Mouse (Mus musculus) MEL-GATA-1-ER (cell line): ENCODE data around the gene Prkcg.
"Not testable (repeated sequence)": the region's sequence is repeated elsewhere in the genome, so short reads cannot be mapped to it uniquely, and the experiment has no call there.

Experiments
- DNase-seq: peaks from one replicate; pipeline ENCODE4 v3.0.0-alpha.2; 2012; ENCODE audit warnings: low read depth; ENCODE audit errors: extremely low read depth

Prkcg gene

DNA sequence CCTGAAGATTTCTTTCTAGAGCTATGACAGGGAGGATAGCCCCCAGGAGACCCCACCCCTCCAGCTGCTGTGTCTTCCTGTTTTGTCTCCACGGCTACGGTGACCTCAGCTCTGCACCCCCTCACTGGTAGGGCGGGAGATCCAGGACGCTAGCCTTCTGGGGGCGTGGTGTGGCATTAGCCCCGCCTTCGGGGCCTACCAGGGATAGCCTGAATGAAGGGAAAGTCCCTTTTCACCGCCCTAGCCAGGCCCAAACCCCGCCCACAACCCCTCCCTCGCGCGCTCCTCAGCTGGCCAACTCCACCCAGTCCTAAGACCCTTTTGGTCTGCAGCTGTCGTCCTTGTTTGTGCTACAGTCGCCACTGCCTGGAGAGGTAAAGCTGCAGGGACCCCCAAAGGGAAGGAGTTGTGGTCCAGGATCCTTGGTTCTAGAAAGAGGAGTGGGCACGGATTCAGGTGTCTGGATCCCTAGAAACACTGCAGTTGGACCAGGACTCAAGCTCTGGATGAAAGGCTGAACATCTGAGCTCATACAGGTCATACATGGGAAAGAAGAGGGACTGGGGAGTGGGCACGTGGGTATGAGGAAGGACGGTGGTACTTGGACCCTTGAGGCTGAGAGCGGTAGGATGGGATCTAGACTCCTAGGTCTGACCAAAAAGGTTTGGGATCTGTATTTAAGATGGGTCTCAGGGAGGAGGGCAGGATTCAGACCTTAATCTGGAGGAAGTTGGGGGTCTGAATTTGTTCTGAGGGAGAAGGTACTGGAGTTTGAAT is 1.5 kb downstream of the Prkcg start:
- peak; percentile 89 for DNase-seq

DNA sequence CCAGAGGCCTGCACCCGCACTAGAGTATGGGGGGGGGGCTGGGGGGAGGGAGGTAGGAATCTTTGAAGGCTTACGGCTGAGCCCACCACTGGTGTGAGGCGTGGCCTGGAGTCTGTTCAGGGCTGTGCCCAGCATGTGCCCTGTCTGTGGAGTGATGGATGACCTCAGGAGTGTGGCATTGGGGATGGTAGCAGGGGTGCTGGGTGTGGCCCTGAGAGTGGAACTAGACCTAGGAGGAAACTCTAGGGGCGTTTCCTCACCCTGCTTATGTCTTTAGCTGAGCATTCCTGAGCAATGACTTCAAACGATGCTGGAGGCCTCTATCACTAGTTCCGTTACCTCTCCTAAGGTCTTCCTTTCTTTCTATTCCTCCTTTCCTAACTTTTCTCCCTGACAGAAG is 2.2 kb downstream of the Prkcg start:
- no peak for DNase-seq

DNA sequence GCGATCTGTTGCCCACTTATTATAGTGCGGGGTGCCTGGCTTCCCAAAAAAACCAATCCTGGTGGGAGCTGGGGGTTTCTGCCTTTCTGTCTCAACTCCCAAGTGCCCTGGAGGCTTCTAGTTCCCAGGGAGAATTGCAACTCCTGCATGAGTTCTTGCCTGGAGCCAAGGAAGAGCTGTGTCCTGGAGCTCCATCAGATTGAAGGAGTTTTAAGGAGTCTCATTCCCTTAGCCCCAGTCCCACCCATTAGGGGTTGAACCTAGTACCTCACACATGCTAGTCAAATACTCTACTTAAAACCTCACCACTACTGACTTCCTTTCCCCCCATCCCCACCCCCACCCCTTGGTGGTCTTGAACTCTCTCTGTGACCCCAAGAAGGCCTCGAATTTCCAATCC is 2.8 kb downstream of the Prkcg start:
- DNase-seq: no peak

DNA sequence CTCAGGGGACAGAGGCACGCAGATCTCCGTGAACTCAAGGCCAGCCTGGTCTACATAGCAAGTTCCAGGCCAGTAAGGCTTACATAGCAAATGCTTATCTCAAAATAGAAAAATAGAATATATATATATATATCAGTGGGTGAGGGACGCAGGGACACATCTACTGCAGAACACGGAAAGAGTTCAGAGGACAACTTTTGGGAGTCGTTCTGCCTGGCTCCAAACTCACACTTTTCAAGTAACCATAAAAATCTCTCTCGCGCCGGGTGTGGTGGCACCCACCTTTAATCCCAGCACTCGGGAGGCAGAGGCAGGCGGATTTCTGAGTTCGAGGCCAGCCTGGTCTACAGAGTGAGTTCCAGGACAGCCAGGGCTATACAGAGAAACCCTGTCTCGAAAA is 3.3 kb downstream of the Prkcg start:
- DNase-seq: not testable (repeated sequence)

DNA sequence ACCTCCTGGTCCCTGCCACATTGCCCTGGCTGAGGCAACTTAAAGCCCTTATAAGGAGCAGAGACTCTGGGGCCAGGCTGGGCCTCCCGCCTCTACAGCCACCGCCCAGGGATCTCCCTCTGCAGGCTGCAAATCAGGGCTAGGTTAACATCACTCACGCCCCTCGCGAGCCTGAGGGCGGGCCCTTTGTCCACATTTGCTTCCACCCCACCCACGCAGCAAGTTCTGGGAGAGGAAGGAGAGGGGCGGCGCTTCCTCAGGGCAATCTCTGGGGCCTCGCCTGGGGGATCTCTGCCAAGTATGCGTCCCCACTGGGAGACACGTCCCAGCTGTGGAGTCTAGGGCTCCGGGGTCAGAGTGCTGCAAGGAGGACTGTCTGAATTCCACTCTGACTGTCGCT is 3.8 kb downstream of the Prkcg start:
- peak; percentile 77 for DNase-seq

DNA sequence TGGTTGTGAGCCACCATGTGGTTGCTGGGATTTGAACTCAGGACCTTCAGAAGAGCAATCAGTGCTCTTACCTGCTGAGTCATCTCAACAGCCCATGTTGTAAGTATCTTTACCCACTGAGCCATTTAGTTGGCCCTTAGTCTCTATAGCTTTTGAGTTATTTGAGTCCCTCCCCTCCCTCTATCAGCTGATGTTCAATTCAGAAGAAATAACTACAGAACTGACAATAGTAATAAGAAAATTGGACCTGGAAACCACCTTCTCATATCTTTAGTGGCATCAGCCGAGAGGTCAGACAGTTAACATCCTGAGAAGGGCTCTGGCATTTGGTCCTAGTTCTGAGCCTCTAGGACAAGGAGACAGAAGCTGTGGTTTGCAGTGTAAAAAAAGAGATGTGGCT is 5.8 kb downstream of the Prkcg start:
- no peak for DNase-seq

DNA sequence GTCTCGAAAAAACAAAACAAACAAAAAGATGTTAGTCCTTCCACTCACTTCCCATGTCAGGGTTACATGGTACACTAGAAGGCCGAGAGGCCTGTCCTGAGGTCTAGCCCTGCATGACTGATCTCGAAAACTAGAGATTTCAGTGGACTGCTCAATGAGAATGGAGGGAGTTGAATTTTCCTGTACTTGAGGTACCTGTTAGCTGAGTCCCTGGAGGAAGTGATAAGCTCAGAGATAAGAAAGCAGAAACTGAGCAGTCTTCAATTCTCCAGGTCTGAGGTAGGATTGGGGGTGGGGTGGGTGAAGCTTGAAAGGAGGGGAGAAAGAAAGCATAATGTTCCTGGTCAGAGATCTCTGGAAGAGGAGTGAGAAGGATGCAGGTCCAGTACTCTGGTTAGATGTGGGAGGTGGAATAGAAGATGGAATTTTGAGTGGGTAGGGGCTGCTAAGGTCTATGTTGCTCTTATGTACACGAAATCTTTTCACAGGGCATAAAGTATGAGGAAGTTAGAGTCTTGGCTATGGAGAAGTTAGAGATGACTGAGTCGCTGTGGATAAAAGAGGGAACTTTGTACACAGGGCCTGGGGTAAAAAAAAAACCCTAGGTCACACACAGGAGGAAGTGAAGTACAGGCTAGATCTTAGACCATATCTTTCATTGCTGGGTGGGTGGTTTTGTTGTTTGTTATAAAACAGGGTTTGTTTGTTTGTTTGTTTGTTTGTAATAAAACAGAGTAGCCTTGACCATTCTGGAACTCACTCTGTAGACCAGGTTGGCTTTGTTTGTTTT is 6.5 kb downstream of the Prkcg start:
- DNase-seq: peak; percentile 89

DNA sequence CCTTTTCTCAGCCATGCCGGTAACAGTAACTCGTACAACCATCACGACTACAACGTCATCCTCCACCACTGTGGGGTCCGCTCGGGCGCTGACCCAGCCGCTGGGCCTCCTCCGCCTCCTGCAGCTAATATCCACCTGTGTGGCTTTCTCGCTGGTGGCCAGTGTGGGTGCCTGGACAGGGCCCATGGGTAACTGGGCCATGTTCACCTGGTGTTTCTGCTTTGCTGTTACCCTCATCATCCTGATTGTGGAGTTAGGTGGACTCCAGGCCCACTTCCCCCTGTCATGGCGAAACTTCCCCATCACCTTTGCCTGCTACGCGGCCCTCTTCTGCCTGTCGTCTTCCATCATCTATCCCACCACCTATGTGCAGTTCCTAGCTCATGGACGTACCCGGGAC is 7.7 kb downstream of the Prkcg start:
- no peak for DNase-seq

DNA sequence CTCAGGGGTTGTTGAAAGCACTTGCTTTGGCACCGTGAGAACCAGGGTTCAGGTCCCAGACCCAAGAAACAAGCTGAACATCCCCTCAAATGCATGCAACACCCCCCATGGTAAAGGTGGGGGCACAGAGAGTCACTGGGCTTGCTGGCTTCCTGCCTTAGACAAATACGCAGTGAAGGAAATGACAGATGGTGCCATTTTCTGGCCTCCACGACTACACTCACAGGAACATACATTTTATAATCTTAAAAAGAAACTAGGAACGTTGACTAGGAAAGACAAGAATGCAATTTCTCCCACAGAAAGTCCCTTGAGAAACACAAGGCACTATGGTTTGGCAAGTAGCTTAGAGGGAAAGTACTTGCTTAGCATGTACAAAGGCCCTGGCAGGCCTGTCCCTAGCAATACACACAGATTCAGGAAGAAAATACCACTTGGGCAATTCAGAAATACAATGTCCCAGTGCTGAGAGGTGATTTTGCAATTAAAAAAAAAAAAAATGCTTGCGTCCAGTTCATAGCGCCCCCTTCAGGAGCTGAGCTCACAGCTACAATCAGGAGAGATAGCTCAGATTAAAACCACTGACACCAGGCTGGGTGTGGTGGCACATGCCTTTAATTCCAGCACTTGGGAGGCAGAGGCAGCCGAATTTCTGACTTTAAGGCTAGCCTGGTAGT is 11.1 kb downstream of the Prkcg start:
- no peak for DNase-seq

DNA sequence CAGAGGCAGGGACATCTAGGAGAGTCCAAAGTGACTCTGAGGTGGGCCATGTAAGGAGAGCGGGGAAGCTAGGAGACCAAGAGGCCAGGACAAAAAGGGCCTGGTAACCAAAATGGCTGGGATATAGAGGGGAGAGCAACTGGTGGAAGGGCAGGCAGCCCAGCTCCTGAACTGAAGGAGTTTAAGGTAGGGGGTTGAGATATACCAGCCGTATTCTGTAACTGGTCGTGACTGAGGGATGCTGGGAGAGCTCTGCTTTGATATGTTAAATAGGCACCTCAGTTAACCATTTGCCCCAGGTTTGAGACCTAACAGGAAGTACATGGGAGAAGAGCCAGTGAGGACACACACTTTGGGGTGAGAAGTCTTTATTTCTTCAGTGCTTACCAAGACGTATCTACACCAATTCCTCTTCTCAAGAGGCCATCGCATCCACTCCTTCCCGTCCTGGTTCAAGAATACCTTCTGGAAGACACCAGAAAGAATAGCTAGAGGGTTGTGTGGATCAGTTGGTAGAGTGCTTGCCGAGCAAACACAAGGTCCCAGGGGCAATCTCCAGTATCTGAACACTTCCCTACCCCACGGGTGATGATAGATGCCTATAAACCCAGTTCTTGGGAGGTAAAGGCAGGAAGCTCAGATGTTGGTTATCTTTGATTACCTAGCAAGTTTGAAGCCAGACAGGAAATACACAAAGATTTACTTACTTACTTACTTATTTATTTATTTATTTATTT is 12.1 kb downstream of the Prkcg start:
- no peak for DNase-seq

DNA sequence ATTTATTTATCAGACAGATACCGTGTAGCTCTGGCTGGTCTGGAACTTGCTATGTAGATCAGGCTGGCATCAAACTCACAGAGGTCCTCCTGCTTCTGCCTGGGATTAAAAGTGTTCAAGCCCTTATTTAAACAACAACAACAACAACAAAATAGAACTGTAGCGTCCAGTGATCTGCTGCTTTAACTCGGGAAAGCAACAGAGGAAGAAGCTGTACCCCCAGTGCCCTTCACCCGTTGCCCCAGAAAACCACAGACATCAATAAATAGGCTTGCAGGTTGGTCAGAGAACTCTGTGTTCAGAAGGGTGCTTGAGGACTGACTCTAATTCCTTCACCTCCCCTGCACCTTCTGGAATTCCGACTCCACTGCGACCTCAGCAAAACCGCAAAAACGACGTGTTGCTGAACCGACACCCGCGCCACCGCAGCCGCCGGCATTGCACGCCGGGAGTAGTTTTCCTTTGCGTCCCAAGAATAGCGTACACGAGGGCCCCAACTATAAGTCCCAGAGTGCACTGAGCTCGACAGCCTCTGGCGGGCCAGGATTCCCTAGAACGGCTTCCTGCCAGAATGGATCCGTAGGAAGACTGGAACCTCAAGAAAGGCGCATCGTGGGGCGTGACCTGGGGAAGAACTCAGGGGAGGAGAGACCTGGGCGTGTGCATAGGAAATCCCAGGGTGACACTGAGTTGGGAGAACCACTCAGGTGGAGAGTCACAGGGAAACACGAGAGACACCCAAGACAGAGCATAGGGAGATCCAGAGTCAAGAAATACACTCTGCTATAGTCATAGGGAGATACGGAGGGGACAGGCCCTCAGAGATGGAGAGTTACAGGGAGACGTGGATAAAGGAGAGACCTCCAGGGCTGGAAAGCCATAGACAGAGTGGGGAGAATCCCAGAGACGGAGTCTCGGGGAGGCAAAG is 12.9 kb downstream of the Prkcg start:
- no peak for DNase-seq

DNA sequence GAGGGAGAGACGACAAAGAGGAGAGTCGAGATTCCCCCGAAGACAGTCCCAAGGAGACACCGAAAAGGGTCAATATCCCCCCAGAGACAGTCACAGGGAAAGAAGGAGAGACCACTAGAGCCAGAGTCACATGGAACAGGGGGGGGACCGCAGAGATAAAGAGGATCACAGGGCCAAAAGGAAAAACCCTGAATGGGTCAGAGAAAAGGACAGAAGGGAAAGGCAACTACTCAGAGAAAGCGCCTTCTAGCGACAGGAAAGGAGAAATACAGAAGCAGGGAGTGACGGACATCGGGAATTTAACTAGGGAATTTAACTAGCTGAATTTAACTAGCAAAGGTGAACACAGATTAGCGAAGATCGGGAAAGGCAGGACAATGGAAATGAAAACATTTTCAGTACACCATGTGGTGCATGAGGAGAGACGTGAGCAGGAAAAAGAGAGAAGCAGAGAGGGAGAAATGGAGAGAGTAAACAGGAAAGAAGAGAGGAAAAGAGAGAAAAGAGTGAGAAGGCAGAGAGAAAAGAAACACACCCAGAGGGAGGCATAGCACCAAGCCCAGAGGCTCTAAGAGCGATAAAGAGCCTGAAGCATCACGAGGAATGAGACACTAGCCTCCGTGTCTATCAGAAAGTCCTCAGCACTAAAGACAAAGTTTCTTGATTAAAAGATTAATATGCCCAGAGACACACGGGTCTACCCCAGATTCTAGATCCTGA is 13.7 kb downstream of the Prkcg start:
- DNase-seq: no peak

DNA sequence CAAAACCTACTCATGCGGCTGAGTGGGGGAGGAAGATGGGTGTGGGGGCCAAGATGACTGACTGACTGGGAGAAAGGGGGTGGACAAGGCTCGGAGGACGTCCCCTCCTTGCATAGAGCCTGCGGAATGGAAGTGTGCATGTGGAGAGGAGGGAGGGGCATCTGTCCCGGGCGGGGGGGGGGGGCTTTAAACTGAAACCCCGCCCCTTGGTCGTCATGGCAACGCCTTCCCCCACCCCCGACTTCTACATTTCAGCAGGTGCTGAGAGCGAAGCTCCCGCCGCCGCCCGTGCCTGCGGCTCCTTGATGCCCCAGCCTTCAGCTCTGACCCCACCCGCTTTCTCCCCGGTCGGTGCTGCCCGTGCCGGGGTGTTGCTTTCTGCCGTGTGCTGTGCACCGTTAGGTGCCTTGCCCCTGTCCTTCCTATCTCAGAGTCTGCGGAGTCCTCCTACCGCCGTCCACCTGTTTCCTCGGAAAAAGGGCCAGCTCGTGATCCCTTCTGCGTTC is 14.3 kb downstream of the Prkcg start:
- DNase-seq: no peak

DNA sequence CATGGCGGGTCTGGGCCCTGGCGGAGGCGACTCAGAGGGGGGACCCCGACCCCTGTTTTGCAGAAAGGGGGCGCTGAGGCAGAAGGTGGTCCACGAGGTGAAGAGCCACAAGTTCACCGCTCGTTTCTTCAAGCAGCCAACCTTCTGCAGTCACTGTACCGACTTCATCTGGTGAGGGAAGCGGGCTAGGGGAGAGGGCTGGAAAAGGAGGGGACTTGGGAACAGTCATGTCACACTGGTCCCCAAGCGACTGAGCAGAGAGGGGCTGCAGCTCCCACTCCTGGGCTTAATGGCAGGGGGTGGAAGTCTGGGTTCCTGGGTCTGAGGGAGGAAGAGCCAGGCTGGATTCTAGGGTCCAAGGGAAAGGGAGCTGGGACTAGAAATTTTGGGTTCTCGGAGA is 14.8 kb downstream of the Prkcg start:
- DNase-seq: no peak

DNA sequence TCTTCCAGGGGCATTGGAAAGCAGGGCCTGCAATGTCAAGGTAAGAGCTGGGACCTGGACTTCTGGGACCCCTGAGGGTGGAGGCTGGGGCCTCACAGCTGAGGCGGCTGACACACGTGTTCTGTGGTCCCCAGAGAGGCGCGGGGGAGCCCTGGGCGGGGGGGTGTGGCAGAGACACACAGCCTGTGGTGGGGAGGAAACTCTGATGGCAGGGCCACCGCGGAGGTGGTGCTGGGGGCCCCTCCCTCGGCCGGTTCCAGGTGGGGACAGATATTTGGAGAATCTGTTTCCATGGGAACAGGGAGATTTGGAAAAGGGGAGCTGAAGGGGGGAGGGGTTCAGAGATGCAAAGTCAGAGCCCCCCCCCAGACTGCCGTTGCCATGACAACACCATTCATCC is 15.3 kb downstream of the Prkcg start:
- DNase-seq: no peak

DNA sequence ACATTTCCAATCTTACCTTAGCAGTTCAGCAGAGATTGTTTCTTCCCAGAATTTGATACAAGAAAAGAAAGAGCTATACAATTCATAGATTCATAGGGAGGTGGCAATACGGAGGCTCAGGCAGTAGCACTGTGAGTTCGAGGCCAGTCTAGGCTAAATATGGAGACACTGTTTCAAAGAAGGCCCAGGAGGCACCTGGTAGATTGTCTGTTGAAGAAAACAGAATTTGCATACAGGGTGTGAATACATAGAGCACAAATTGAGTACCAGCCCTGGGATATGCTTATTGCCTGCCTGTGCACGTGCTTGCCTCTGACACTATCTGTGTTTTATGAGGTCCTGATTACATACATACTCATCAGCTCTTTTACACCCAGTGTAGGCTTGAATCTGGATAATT is 17.4 kb downstream of the Prkcg start:
- no peak for DNase-seq

DNA sequence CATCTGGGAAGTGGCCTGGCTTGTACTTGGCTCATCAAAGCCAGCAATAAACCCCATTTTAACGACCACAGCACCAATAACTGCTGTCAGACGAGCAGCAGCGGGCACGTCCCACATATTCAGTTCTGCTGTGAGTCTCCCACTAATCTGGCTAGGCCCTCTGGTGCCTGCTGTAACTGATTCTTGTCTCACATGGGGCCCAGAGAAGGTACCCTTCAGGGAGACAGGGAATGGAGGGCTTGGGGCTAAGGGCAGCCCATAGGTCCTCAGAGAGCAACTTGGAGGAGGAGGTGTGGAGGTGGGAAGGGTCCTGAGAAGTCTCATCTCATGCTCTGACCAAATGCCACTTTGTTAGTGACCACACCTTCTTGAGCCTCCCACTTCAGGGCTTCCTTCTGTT is 19.7 kb downstream of the Prkcg start:
- DNase-seq: no peak

DNA sequence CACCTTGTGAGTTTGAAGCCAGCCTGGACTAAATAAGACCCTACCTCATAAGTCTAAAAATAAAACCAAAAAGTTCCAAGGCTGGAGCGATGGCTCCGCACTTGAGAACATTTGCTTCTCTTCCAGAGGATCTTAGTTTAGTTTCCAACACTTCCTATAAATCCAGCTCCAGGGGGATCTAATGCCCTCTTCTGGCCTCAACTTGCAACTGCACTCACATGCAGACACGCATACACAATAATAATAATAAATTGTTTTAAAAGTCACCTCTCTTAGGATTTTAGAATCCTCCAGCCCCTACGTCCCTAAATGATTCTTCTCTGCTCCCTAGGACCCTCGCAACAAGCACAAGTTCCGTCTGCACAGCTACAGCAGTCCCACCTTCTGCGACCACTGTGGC is 21.3 kb downstream of the Prkcg start:
- DNase-seq: no peak

DNA sequence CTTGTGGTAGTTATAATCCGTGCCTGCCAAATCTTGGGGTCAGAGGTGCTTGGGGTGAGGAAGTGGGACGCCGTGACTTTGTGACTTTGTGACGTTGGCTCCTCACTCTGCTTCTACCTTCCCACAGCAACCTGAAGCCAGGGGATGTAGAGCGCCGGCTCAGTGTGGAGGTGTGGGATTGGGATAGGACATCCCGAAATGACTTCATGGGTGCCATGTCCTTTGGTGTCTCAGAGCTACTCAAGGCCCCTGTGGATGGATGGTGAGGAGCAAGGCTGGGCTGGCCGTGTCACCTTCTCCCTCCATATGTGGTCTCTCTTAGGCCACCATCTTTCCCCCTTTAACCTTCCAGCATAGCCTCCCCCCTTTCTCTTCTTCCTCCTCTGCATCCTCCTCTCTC is 24.6 kb downstream of the Prkcg start:
- DNase-seq: no peak

DNA sequence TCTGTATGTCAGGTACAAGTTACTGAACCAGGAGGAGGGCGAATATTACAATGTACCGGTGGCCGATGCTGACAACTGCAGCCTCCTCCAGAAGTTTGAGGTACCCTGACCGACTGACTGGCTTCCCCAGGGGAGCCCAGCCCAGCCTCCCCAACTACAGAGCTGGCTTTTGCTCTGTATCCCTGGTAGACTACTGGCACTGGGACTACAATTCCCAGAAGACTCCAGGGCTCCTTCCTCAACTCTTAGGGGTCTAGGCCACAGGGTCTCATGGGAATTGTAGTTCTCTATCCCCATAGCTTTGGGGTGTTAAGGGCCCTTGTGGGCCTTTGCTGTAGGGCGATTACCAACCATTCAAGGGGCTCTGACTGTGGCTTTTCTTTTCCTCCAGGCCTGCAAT is 25.1 kb downstream of the Prkcg start:
- no peak for DNase-seq
